ENCODE assay signal across 8 mouse cellular contexts in the genomic region with DNA sequence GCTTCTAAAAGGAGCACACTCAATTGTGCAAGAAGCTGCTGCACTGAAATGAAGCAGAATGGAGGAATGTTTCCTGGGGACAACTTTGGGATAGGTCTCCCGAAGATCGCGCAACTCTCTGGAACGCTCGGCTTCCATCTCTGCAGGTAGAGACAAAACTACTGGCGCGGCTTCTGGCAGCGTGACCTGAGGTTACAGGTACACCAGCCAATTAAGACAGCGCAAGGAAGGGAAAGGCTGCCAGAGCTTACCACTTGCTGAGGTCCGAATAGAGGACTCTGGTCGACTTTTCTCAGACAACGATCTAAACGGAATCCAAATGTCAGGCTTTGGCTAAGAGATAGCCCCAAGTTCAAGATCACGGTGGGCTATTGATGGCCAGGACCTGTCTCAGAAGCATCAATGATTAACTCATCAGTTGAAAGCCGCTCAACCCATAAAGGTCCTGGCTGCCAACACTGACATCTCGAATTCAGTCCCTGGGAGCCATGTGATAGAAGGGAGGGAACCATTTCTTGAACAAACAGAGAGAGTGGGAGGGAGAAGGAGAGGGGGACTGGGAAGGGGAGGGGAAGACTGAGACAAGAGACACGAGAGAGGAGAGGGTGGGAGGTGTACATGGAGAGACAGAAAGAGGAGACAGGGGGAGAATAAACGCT. TPM values are rescaled to one million over a fixed set of nuclear protein-coding genes. Genes with fewer than 3 reads are reported as not detected.
DNase-seq lines count a peak whose midpoint lies in the region; ATAC-seq and TF ChIP-seq lines count a peak whose summit lies in the region.

A gene (minus strand): TSS at position 360 of the 659 bp plus-strand sequence.

- no peak; the same call in 1 of the 2 replicates for ATAC-seq in forebrain, embryonic 15.5 days (replicated peaks)
- peak; percentile 27; the same call in 1 of the 2 replicates for ATAC-seq in hindbrain, embryonic 12.5 days (ENCODE audit: low FRiP score)
- no peak for ATAC-seq in monocyte, adult 5-6 weeks (replicated peaks; ENCODE audit: insufficient number of reproducible peaks, low FRiP score, low TSS enrichment, poor library complexity, severe bottlenecking)

- no peak for TF ChIP-seq CTCF in left cerebral cortex, adult 2 months (IDR thresholded peaks at IDR 0.05)

- WGBS in forebrain, embryonic 15.5 days = 5% methylated on average over 18 of the region's 18 CpGs
- WGBS in hindbrain, embryonic 12.5 days = 5% methylated on average over 18 of the region's 18 CpGs

- no peak for DNase-seq in left cerebral cortex, adult 2 months (ENCODE audit: extremely low spot score in 1 of 2, low spot score in 2 of 2)
- DNase-seq in left cerebral cortex, adult 9 months (ENCODE audit: low spot score in 2 of 2) = no peak
- DNase-seq in adrenal gland, adult 8-10 months = no peak
- DNase-seq in left cerebral cortex, postnatal 36 days (ENCODE audit: low spot score in 2 of 2) = no peak
- no peak for DNase-seq in cerebellum, adult 9-11 months

- intact Hi-C loops in left cerebral cortex, adult 2 months (cut with DNase I) = no loop called here
- intact Hi-C loops in left cerebral cortex, postnatal 36 days (cut with DNase I) = no loop called here

- H3K27me3 ChIP-seq in forebrain, embryonic 15.5 days = 0 out of 2 replicates have a peak, but pooled peaks cover 6% of the 10 kb centered on the region
- H3K27me3 ChIP-seq in hindbrain, embryonic 12.5 days = peaks cover 16% of the 10 kb centered on the region

- H3K4me1 ChIP-seq in forebrain, embryonic 15.5 days = peaks cover 17% of the 10 kb centered on the region
- H3K4me1 ChIP-seq in hindbrain, embryonic 12.5 days = peaks cover 23% of the 10 kb centered on the region

- no peaks in the 10 kb centered on the region for H3K36me3 ChIP-seq in forebrain, embryonic 15.5 days
- H3K36me3 ChIP-seq in hindbrain, embryonic 12.5 days = no peaks in the 10 kb centered on the region

- H3K9me3 ChIP-seq in forebrain, embryonic 15.5 days = no peaks in the 10 kb centered on the region
- H3K9me3 ChIP-seq in hindbrain, embryonic 12.5 days (replicated peaks) = no peaks in the 10 kb centered on the region

- peak within 1 kb of the TSS; percentile 60 for H3K9ac ChIP-seq in forebrain, embryonic 15.5 days (replicated peaks)
- peak within 1 kb of the TSS; percentile 85 for H3K9ac ChIP-seq in hindbrain, embryonic 12.5 days

- H3K4me3 ChIP-seq in left cerebral cortex, adult 2 months = peak within 1 kb of the TSS; percentile 98
- peak within 1 kb of the TSS; percentile 68 for H3K4me3 ChIP-seq in forebrain, embryonic 15.5 days
- peak within 1 kb of the TSS; percentile 74 for H3K4me3 ChIP-seq in hindbrain, embryonic 12.5 days

- peak within 1 kb of the TSS; percentile 87 for H3K27ac ChIP-seq in left cerebral cortex, adult 2 months
- 0 out of 2 replicates have a peak within 1 kb of the TSS, but pooled peaks have one; percentile 29 for H3K27ac ChIP-seq in forebrain, embryonic 15.5 days (replicated peaks)
- H3K27ac ChIP-seq in hindbrain, embryonic 12.5 days = peak within 1 kb of the TSS; percentile 68; the same call in 1 of the 2 replicates

- H3K4me2 ChIP-seq in forebrain, embryonic 15.5 days (replicated peaks) = peak within 1 kb of the TSS; percentile 77
- peak within 1 kb of the TSS; percentile 77 for H3K4me2 ChIP-seq in hindbrain, embryonic 12.5 days (replicated peaks)

RNA-seq across cellular contexts. Expression of the gene that starts here (rescaled TPM):
- total RNA-seq in left cerebral cortex, adult 2 months (2021) = 100 to 1,000 TPM; 167 to 177 TPM
- 100 to 1,000 TPM; 349 to 519 (median 450) TPM for total RNA-seq in adrenal gland, adult 8-10 months (2022)
- polyA plus RNA-seq in forebrain, embryonic 15.5 days (2015; fragmentation: Nextera tagmentation; extraction: Ambion mirVana) = 107 and 109 TPM in 2 replicates
- 105 and 121 TPM in 2 replicates for polyA plus RNA-seq in hindbrain, embryonic 12.5 days (2016; fragmentation: Nextera tagmentation; extraction: Ambion mirVana)
- 100 to 1,000 TPM; 156 to 164 TPM for total RNA-seq in left cerebral cortex, postnatal 36 days (2021)
- 44.9 to 78.1 TPM (median 60.4 TPM) in 3 replicates for total RNA-seq in monocyte, adult 5-6 weeks (2017)

Comparison
In these comparisons a context has a peak if more than half of its experiments do, and no peak if none do; other contexts are left out.
1. H3K27ac ChIP-seq: peak in every context shown above with its lines; median percentile 87 in left cerebral cortex, adult 2 months; 68 in hindbrain, embryonic 12.5 days; 29 in forebrain, embryonic 15.5 days.